Mouse (Mus musculus): Measurements from ENCODE around the gene Olfr487. TPM values are rescaled to one million over a fixed set of nuclear protein-coding genes. Genes with fewer than 3 reads are reported as not detected.

Olfr487 gene
- not detected in 2 replicates for polyA plus RNA-seq (2012; rRNA removed)

DNA sequence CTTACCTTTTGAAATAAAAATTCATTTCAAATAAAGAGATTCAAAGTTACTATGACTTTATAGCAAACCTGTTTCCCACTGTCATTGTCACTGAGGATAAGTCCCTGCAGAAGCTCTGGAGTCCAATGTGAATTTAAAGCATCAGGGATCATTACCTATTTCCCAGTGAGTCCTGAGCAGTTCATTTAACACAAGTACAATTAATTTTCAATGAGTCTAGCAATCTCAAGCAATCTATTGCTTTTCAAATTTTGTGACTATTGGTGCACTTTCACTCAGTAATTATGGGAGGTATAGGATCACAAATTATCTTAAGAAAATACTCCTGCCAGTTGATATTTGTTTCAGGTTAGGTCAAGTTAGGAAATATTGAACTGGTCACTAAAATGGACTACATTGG, at the start of gene Olfr487:
Gene Olfr487 (minus strand): TSS at position 101 of the 400 bp plus-strand sequence.

DNA sequence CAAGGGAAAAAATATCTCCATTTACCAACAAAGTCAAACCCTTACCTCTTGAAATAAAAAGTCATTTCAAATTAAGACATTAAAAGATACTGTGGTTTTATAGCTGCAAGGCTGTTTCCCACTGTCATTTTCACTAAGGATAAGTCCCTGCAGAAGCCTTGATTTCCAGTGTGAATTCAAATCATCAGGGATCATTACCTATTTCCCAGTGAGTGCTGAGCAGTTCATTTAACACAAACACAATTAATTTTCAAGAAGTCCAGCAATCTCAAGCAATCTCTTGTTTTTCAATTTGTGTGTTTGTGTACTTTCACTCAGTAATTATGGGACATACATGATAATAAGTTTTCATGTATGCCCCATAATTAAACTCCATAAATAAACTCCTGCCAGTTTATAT, 43.8 kb upstream of the Olfr487 start, which contains the start of gene Olfr488:
Gene Olfr488 (minus strand): TSS at position 101 of the 400 bp plus-strand sequence.

GRCm38 (mm10) chr7:108172642-108173041, 41.8 kb downstream of the Olfr487 start, which contains the start of gene Olfr486:
Gene Olfr486, minus strand, starts transcription at chr7:108172742.

DNA sequence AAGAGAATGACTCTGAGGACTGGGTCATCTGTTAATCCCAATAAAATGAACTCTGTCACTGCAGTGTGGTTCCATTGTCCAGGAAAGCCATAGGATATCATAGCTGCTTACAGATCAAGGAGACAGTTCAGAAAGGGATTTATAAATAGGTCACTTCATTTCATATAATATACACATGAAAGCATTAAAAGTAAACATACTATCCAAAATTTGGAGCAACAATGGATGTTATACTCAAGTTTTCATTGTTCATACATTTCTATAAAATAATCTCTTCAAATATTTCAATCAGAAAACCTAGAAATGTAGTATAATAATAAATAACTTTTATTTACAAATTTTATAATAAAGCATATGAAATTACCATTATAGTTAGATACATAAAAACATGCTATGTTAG, 54.7 kb downstream of the Olfr487 start, which contains the start of gene Olfr485:
Gene Olfr485 (minus strand): TSS at position 101 of the 400 bp plus-strand sequence.

Other genes with a start within 250 kb of the Olfr487 start
- gene Olfr476, start 249.8 kb downstream of the Olfr487 start, polyA plus RNA-seq (2012; rRNA removed) = not detected in 2 replicates
- not detected in 2 replicates for gene Olfr477, start 227.9 kb downstream of the Olfr487 start, polyA plus RNA-seq (2012; rRNA removed)
- gene Olfr478, start 180.6 kb downstream of the Olfr487 start, polyA plus RNA-seq (2012; rRNA removed) = not detected in 2 replicates
- gene Olfr479, start 163.9 kb downstream of the Olfr487 start, polyA plus RNA-seq (2012; rRNA removed) = not detected in 2 replicates
- gene Olfr480, start 147.3 kb downstream of the Olfr487 start, polyA plus RNA-seq (2012; rRNA removed) = not detected in 2 replicates
- not detected in 2 replicates for gene Olfr481, start 134.8 kb downstream of the Olfr487 start, polyA plus RNA-seq (2012; rRNA removed)
- gene Olfr482, start 117.0 kb downstream of the Olfr487 start, polyA plus RNA-seq (2012; rRNA removed) = not detected in 2 replicates
- not detected in 2 replicates for gene Olfr483, start 113.8 kb downstream of the Olfr487 start, polyA plus RNA-seq (2012; rRNA removed)
- not detected in 2 replicates for gene Olfr484, start 87.2 kb downstream of the Olfr487 start, polyA plus RNA-seq (2012; rRNA removed)
- gene Olfr485, start 54.8 kb downstream of the Olfr487 start, polyA plus RNA-seq (2012; rRNA removed) = not detected in 2 replicates
- not detected in 2 replicates for gene Olfr486, start 41.9 kb downstream of the Olfr487 start, polyA plus RNA-seq (2012; rRNA removed)
- gene Olfr488, start 43.7 kb upstream of the Olfr487 start, polyA plus RNA-seq (2012; rRNA removed) = not detected in 2 replicates
- gene Olfr490, start 74.3 kb upstream of the Olfr487 start, polyA plus RNA-seq (2012; rRNA removed) = not detected in 2 replicates
- gene Olfr491, start 98.8 kb upstream of the Olfr487 start, polyA plus RNA-seq (2012; rRNA removed) = not detected in 2 replicates
- not detected in 2 replicates for gene Olfr492, start 109.0 kb upstream of the Olfr487 start, polyA plus RNA-seq (2012; rRNA removed)
- not detected in 2 replicates for gene Olfr493, start 132.3 kb upstream of the Olfr487 start, polyA plus RNA-seq (2012; rRNA removed)
- not detected in 2 replicates for gene Olfr494, start 150.7 kb upstream of the Olfr487 start, polyA plus RNA-seq (2012; rRNA removed)
- gene Olfr495, start 178.5 kb upstream of the Olfr487 start, polyA plus RNA-seq (2012; rRNA removed) = not detected in 2 replicates
- gene Olfr497, start 205.8 kb upstream of the Olfr487 start, polyA plus RNA-seq (2012; rRNA removed) = not detected in 2 replicates